Mouse (Mus musculus) layer of hippocampus, postnatal 10 days (tissue): ENCODE data around the gene Dip2b. TPM values are rescaled to one million over a fixed set of nuclear protein-coding genes. Genes with fewer than 3 reads are reported as not detected.

Experiments
- DNase-seq, 2 experiments: peaks; one replicate each; pipeline ENCODE4 v3.0.0; 2021; ENCODE audit warnings: low spot score in 2 of 2
- total RNA-seq, 2 experiments: library from RNA; stranded (reverse); gene quantifications; 2 replicates each; pipeline ENCODE4 v1.2.3; 2021

Gene Dip2b
- total RNA-seq, 2 experiments from 2014 or later, result 48.7 to 51.0 TPM

GRCm38 (mm10) chr15:100175176-100175575 lies 136.7 kb downstream of the Dip2b start:
- DNase-seq, result no peak

- no peak for DNase-seq
Observed at GRCm38 (mm10) chr15:100177167-100177566, 138.7 kb downstream of the Dip2b start.

- DNase-seq, result no peak
Observed at GRCm38 (mm10) chr15:100177575-100177974, 139.1 kb downstream of the Dip2b start.

- DNase-seq, result no peak
Observed at GRCm38 (mm10) chr15:100178487-100178886, 140.0 kb downstream of the Dip2b start.

- no peak for DNase-seq
Observed at GRCm38 (mm10) chr15:100179685-100180084, 141.2 kb downstream of the Dip2b start.

- peak; percentile 46 to 66 for DNase-seq
Observed at GRCm38 (mm10) chr15:100180221-100180620, 141.8 kb downstream of the Dip2b start.

- DNase-seq, result no peak
Observed at GRCm38 (mm10) chr15:100181841-100182240, 143.4 kb downstream of the Dip2b start.

- DNase-seq, result no peak
Observed at GRCm38 (mm10) chr15:100182526-100183280, 144.2 kb downstream of the Dip2b start.

GRCm38 (mm10) chr15:100183510-100183909 lies 145.0 kb downstream of the Dip2b start:
- DNase-seq, result no peak

GRCm38 (mm10) chr15:100184821-100185496 lies 146.5 kb downstream of the Dip2b start:
- no peak for DNase-seq

- no peak for DNase-seq
Observed at GRCm38 (mm10) chr15:100186234-100186633, 147.8 kb downstream of the Dip2b start.

GRCm38 (mm10) chr15:100186882-100187672 lies 148.6 kb downstream of the Dip2b start:
- DNase-seq, result no peak

- no peak for DNase-seq
Observed at GRCm38 (mm10) chr15:100188542-100188941, 150.1 kb downstream of the Dip2b start.

- no peak for DNase-seq
Observed at GRCm38 (mm10) chr15:100188962-100189404, 150.5 kb downstream of the Dip2b start.

- DNase-seq, result no peak
Observed at GRCm38 (mm10) chr15:100190083-100190482, 151.6 kb downstream of the Dip2b start.

GRCm38 (mm10) chr15:100198983-100199745 lies 160.7 kb downstream of the Dip2b start:
- DNase-seq, result no peak

- no peak for DNase-seq
Observed at GRCm38 (mm10) chr15:100199790-100200189, 161.3 kb downstream of the Dip2b start.

- no peak for DNase-seq
Observed at GRCm38 (mm10) chr15:100201806-100202205, 163.3 kb downstream of the Dip2b start.

GRCm38 (mm10) chr15:100202431-100203015 lies 164.1 kb downstream of the Dip2b start:
- DNase-seq, result no peak

GRCm38 (mm10) chr15:100204574-100204973 lies 166.1 kb downstream of the Dip2b start:
- no peak for DNase-seq

- no peak for DNase-seq
Observed at GRCm38 (mm10) chr15:100210013-100210412, 171.5 kb downstream of the Dip2b start.
